Mouse (Mus musculus) liver (tissue): Measurements from ENCODE around the gene Slco3a1.
"Not testable (repeated sequence)": the region's sequence is repeated elsewhere in the genome, so short reads cannot be mapped to it uniquely, and the experiment has no call there.

Experiments
- DNase-seq: peaks from one replicate; pipeline ENCODE4 v3.0.0-alpha.2; 2020; ENCODE audit warnings: mixed read lengths

Slco3a1 gene

DNA sequence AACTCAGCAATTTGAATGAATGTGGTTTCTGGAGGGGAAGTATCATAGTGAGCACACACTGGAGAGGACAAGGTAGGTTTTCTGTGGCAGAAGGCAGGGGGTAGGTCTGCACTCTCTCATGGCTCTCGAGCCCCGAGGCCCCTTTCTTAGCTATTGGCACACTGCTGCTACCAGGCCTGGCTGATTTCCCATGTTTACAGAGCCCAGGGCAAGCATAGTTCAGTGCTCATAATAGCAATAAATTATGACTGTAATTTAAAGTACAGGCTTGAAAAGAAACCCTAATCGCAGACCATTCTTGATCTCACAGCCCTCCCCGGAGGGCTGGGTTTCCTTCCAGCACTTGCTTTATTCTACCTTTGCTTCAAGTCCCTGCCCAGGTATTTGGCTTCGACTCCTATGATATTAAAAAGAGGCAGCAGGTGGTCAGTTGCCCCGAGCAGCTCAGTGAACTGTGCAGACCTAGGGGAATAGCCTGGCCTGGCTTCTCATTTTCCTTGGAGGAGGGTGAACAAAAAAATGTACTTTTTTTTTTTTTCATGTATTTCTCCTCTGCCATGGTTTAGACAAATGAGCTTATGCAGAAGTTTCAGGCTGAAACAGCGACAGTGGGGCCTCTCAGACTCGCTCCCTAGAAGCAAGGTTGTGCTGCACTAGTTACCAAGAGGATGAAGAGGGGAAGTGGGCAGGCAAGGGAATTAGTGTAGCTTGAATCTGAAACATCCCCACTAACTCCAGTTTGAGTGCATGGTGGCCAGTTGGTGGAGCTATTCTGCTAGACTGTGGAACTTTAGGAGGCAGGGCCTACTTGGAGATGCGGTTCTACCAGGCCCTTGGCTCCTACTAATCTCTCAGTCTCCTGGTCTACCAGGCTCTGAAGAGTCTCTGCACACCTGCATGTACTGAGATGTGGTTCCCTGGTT is 130.4 kb downstream of the Slco3a1 start:
- DNase-seq, result no peak

DNA sequence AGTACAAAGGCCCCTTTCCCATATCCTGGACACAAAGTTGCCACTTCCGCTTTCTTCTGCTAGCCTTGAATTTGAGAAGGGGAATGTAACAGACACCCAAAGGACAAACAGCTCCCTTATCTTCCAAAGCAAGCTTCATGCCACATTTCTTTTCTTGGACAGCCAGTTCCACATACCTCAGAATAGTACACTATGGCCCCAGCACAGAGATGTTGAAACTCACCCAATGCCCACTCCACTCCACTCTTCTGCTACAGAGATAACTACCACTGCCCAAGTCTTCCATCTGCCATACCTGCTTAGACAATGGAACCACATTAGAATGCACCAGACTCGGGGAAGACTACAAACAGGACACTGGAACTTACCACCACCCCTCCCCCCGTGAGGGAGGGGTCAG is 131.3 kb downstream of the Slco3a1 start:
- no peak for DNase-seq

GRCm38 (mm10) chr7:74422731-74423130 is 131.8 kb downstream of the Slco3a1 start:
- no peak for DNase-seq

GRCm38 (mm10) chr7:74422002-74422401 is 132.6 kb downstream of the Slco3a1 start:
- no peak for DNase-seq

- DNase-seq, result no peak
These were observed 133.0 kb downstream of the Slco3a1 start for GRCm38 (mm10) chr7:74421591-74421990.

- no peak for DNase-seq
These were observed 134.9 kb downstream of the Slco3a1 start for GRCm38 (mm10) chr7:74419706-74420105.

- DNase-seq, result no peak
These were observed 137.6 kb downstream of the Slco3a1 start for GRCm38 (mm10) chr7:74417009-74417408.

- DNase-seq, result no peak
These were observed 139.3 kb downstream of the Slco3a1 start for GRCm38 (mm10) chr7:74415241-74415640.

- no peak for DNase-seq
These were observed 140.6 kb downstream of the Slco3a1 start for GRCm38 (mm10) chr7:74413738-74414716.

DNA sequence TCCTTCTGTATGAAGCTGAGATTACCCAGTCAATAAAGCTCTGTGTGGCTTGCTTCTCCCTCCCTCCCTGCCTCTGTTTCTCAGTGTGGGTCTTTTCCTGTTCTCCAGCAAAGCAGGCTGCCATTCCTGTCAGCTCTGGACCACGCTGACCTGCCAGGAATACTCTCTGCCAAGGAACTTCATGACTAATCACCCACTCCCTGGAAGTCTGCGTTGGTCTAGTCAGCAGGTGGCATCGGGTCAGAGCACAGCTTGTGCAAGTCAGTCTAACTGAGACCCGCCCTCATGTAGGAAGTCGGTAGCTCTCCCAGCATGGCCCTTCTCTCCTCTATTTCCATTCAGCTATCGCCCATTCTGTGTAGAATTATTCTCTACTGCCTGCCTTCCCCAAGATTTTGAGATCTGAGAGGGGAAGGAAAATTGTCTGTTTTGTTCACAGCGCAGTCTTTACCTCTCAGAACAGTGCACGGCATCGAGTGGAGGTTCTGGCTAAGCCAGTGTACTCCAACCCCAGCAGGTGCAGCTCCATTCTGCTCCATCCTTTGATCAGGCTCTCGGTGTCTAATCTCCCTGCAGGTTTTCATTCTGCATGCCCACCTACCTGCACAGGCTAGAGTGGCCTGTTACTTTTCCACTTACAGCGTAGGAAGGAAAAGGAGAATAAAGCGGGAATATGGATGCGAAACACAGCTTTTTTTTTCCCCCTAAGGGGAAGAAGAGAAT is 145.8 kb downstream of the Slco3a1 start:
- DNase-seq, result no peak

DNA sequence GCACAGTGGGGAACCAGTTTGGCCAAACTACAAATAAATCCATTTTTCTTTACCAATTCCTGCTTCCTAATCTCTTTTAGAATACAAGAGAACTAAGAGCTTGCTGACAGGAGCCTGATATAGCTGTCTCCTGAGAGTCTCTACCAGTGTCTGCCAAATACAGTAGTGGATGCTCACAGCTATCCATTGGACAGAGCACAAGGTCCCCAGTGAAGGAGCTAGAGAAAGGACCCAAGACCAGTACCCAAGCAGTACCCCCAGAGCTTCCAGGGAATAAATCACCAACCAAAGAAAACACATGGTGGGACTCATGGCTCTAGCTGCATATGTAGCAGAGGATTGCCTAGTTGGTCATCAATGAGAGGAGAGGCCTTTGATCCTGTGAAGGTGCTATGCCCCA is 146.7 kb downstream of the Slco3a1 start:
- DNase-seq, result not testable (repeated sequence)

- no peak for DNase-seq
These were observed 154.9 kb downstream of the Slco3a1 start for GRCm38 (mm10) chr7:74399729-74400128.

DNA sequence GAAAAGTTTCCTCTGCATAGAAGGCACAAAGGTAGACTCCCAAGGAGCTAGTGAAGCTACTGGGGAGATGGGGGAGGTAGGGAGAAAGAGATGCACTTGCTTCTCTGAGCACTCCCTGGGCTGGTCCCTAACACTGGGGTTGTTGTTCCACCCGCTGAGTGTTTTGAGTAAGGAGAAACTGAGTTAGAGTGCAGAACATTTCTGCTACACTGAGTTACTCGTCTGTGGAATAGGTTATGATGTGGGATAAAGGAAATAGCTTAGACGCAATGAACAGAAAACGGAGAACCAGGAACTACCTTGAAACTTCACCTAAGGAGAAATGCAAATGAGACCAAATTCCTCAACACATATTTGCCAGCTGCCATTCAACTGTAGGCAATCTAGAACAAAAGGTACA is 155.4 kb downstream of the Slco3a1 start:
- DNase-seq, result no peak

GRCm38 (mm10) chr7:74398326-74398725 is 156.3 kb downstream of the Slco3a1 start:
- DNase-seq, result no peak

GRCm38 (mm10) chr7:74391451-74391873 is 163.1 kb downstream of the Slco3a1 start:
- DNase-seq, result no peak

GRCm38 (mm10) chr7:74389570-74389969 is 165.0 kb downstream of the Slco3a1 start:
- DNase-seq, result no peak

DNA sequence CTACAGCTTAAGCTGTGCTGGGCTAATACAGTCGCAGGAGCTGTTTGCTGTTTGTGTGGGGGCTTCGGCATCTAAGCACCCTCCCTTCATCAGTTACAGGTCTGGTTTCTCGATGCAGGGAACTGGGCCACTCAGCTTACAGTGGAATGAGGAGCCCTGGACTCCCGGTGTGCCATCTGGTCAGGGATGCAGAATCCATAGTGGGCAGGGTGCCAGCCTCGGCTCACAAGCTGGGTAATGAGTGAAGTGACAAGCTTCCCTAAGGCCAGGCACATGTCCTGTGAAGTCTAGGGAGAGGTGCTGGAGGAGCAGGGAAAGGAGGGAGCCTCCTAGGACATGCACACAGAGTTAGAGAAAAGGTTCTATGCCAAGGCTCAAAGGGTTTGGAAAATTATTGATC is 168.3 kb downstream of the Slco3a1 start:
- no peak for DNase-seq

DNA sequence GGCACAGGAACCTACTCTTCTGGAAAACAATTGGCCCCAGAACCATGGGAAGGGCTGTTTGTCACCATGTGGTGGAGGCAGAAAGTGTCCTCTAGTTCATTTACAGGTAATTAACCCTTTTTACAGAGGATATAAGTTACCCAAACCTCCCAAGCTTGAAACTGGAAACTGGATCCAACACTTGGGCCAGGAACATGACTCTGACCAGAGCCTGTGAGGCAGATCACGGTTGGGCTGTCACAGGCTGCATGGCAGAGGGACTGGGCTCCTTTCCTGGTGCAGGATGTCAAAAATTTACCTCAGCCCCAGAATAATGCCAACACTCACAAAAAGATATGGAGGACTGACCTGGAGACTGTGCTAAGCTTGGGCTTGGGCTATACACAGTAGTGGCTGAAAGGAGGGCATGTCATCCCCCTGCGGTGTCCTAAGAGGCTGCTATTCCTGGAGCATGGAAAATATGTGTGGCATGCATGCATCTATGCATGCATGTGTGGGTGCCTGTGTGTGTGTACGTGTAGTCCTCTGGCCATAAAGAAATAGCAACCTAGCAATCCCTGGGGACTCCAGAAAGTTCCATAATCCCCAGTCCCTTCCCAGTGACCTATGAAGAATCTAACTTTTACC is 171.4 kb downstream of the Slco3a1 start:
- no peak for DNase-seq

- DNase-seq, result no peak
These were observed 172.3 kb downstream of the Slco3a1 start for GRCm38 (mm10) chr7:74382286-74382685.

GRCm38 (mm10) chr7:74381881-74382281 is 172.7 kb downstream of the Slco3a1 start:
- DNase-seq, result no peak

GRCm38 (mm10) chr7:74381051-74381450 is 173.5 kb downstream of the Slco3a1 start:
- no peak for DNase-seq

- no peak for DNase-seq
These were observed 176.7 kb downstream of the Slco3a1 start for GRCm38 (mm10) chr7:74377909-74378308.
